Mouse (Mus musculus) neural tube, embryonic 14.5 days (tissue): ENCODE measurements around the gene Vamp8. TPM values are rescaled to one million over a fixed set of nuclear protein-coding genes. Genes with fewer than 3 reads are reported as not detected.

Source experiments
- ATAC-seq: fragments of 200-750 bp; cut with Nextera tagmentation; 2 replicates; pipeline ENCODE4 v1.8.0; 2017; ENCODE audit warnings: low read depth, mild to moderate bottlenecking, moderate TSS enrichment, moderate library complexity
- H3K27ac ChIP-seq: fragments of 300-500 bp; sonication (generic); 2 replicates; pipeline ENCODE4 v1.5.1; 2014; ENCODE audit warnings: low read depth, mild to moderate bottlenecking, control low read depth, low read length, moderate library complexity, mixed read lengths
- H3K27me3 ChIP-seq: fragments of 300-500 bp; sonication (generic); 2 replicates; pipeline ENCODE4 v1.6.1; 2014; ENCODE audit warnings: low read length; ENCODE audit not compliant: control insufficient read depth, insufficient read depth
- H3K36me3 ChIP-seq: fragments of 300-500 bp; sonication (generic); 2 replicates; pipeline ENCODE4 v1.6.1; 2014; ENCODE audit warnings: low read length, mixed read lengths; ENCODE audit not compliant: control insufficient read depth, insufficient read depth
- H3K4me1 ChIP-seq: fragments of 300-500 bp; sonication (generic); 2 replicates; pipeline ENCODE4 v1.6.1; 2014; ENCODE audit warnings: low read length; ENCODE audit not compliant: control insufficient read depth, insufficient read depth
- H3K4me2 ChIP-seq: fragments of 300-500 bp; sonication (generic); 2 replicates; pipeline ENCODE4 v1.6.1; 2014; ENCODE audit warnings: mild to moderate bottlenecking, low read depth, low read length, control low read depth
- H3K4me3 ChIP-seq: fragments of 300-500 bp; sonication (generic); 2 replicates; pipeline ENCODE4 v1.5.1; 2014; ENCODE audit warnings: low read depth, low read length, control low read depth, mixed read lengths
- H3K9ac ChIP-seq: fragments of 300-500 bp; sonication (generic); replicated peaks from 2 replicates; pipeline ENCODE4 v1.6.1; 2014; ENCODE audit warnings: low read depth, mild to moderate bottlenecking, control low read depth, low read length, mixed read lengths
- H3K9me3 ChIP-seq: fragments of 300-500 bp; sonication (generic); 2 replicates; pipeline ENCODE4 v1.6.1; 2016; ENCODE audit warnings: low read length; ENCODE audit not compliant: control insufficient read depth
- WGBS: fragments of 180-500 bp; shearing (Covaris S2); extraction: QIAGEN DNeasy Blood & Tissue Kit; methylation state at CpG from one replicate; pipeline ENCODE4 v1.1.7; 2014; 5-methylcytosine and 5-hydroxymethylcytosine counted together
- polyA plus RNA-seq: library from polyadenylated mRNA; unstranded; fragments of >200 nt; fragmentation: Nextera tagmentation; extraction: Ambion mirVana; gene quantifications from 2 replicates; pipeline ENCODE4 v1.2.1, GENCODE M21; 2014

The Vamp8 gene
- polyA plus RNA-seq, 1 experiment from 2014 or later, result 7.9 TPM

DNA sequence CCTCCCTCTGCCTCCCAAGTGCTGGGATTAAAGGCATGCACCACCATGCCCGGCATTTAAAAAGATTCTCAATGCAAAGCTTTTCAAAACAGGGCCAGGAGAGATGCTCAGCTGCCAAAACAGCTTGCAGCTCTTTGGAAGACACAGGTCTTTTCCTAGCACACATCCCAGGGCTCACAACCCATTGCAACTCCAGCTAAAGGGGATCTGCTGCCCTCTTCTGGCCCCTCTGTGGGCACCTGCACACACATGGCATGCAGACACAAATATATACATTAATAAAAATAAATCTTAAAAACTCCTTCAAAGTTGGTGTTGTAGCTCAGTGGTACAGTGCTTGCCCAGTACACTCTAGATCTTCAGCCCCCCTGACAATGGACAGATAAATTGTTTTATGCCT lies 19.5 kb upstream of the Vamp8 start:
- WGBS, result 32% methylated on average over 1 of the region's 1 CpGs
- Histone ChIP-seq H3K4me2 (no peak overlapping the region), H3K4me1 (peaks cover 5% of the 10 kb centered on the region), H3K9me3 (no peaks in the 10 kb centered on the region), H3K36me3 (no peaks in the 10 kb centered on the region), H3K4me3 (no peak overlapping the region), H3K27me3 (no peaks in the 10 kb centered on the region), H3K9ac (no peak overlapping the region), H3K27ac (no peak overlapping the region)
- no peak for ATAC-seq

GRCm38 (mm10) chr6:72409567-72409966 lies 19.1 kb upstream of the Vamp8 start:
- no peaks in the 10 kb centered on the region for H3K9me3 ChIP-seq
- H3K9ac ChIP-seq, result no peak overlapping the region
- H3K36me3 ChIP-seq, result no peaks in the 10 kb centered on the region
- no peak overlapping the region for H3K4me2 ChIP-seq
- H3K4me1 ChIP-seq, result peaks cover under 1% of the 10 kb centered on the region
- no peak overlapping the region for H3K27ac ChIP-seq
- H3K27me3 ChIP-seq, result no peaks in the 10 kb centered on the region
- WGBS, result 16% methylated on average over 3 of the region's 3 CpGs
- H3K4me3 ChIP-seq, result no peak overlapping the region
- no peak for ATAC-seq

- no peaks in the 10 kb centered on the region for H3K36me3 ChIP-seq
- H3K4me3 ChIP-seq, result no peak overlapping the region
- H3K27ac ChIP-seq, result no peak overlapping the region
- no peaks in the 10 kb centered on the region for H3K4me1 ChIP-seq
- peak; percentile 70; the same call in 1 of the 2 replicates for ATAC-seq
- H3K27me3 ChIP-seq, result no peaks in the 10 kb centered on the region
- no peaks in the 10 kb centered on the region for H3K9me3 ChIP-seq
- no peak overlapping the region for H3K9ac ChIP-seq
- no peak overlapping the region for H3K4me2 ChIP-seq
- WGBS, result 6% methylated on average over 5 of the region's 5 CpGs
Observed at GRCm38 (mm10) chr6:72407119-72407518, 16.6 kb upstream of the Vamp8 start.

DNA sequence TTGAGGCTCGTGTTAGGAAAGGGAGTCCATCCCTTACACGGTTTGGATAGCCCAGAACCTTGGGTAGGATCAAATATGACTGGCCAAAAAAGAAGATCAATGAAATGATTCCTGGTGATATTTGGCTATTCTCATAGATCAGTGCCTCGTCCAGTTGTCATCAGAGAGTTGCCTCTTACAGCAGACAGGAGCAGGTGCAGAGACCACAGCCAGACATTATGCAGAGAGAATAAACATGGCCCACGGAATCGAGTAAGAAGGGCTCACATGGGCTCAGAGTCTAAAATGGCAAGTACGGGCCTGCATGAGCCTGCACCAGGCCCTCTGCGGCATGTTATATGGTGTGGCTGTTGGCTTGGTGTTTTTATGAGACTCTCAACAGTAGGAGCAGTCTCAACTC lies 14.9 kb upstream of the Vamp8 start:
- 87% methylated on average over 7 of the region's 7 CpGs for WGBS
- Histone ChIP-seq H3K9ac (no peak overlapping the region), H3K4me2 (no peak overlapping the region), H3K27me3 (no peaks in the 10 kb centered on the region), H3K27ac (no peak overlapping the region), H3K4me3 (no peak overlapping the region), H3K9me3 (no peaks in the 10 kb centered on the region), H3K36me3 (no peaks in the 10 kb centered on the region), H3K4me1 (no peaks in the 10 kb centered on the region)
- no peak for ATAC-seq

- H3K4me2 ChIP-seq, result no peak overlapping the region
- no peaks in the 10 kb centered on the region for H3K4me1 ChIP-seq
- H3K9ac ChIP-seq, result no peak overlapping the region
- H3K9me3 ChIP-seq, result no peaks in the 10 kb centered on the region
- no peaks in the 10 kb centered on the region for H3K27me3 ChIP-seq
- H3K36me3 ChIP-seq, result no peaks in the 10 kb centered on the region
- H3K4me3 ChIP-seq, result no peak overlapping the region
- WGBS, result 17% methylated on average over 7 of the region's 7 CpGs
- no peak for ATAC-seq
- H3K27ac ChIP-seq, result no peak overlapping the region
Observed at GRCm38 (mm10) chr6:72401875-72402274, 11.4 kb upstream of the Vamp8 start.

DNA sequence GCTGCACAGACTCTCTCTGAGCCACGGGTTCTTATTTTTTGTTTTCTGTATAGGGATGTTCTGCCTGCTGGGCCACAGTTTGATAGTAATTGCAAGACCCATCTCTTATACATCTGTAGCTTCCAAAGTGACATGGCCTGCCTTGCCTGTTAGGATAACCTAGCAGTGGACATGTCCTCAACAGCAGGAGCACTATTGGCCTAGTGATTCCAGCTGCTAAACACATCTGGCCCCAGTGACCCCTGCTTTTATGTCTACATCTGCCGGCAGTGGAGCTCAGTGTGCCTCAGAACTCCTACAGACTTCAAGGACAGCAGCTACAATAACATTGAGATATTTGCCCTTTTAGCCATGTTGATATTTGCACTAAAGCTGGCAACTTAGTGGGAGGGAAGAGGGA lies 9.5 kb upstream of the Vamp8 start:
- Histone ChIP-seq H3K36me3 (no peaks in the 10 kb centered on the region), H3K9ac (no peak overlapping the region), H3K9me3 (no peaks in the 10 kb centered on the region), H3K27ac (no peak overlapping the region), H3K4me2 (no peak overlapping the region), H3K4me1 (no peaks in the 10 kb centered on the region), H3K4me3 (no peak overlapping the region), H3K27me3 (no peaks in the 10 kb centered on the region)
- WGBS, result 51% methylated on average over 2 of the region's 2 CpGs
- no peak for ATAC-seq

DNA sequence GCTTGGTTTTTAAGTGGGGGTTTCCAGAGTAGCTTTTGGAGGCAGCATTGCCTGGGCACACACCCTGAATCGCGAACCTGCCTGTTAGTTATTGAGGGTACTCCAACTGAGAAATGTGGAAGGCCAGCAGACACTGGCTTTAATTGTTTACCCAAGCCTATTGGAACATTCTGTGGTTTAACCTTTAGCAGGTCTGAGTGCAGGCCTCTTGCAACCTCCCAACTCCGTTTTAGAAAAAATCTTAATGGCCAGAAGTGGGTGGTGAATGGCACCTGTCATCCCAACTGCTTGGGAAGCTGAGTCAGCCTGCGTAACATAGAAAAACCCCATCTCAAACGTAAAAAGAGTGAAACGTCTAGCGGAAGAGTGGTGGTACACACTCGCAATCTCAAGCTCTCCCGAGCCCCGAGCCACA lies 6.3 kb upstream of the Vamp8 start:
- no peak overlapping the region for H3K4me3 ChIP-seq
- no peaks in the 10 kb centered on the region for H3K36me3 ChIP-seq
- no peaks in the 10 kb centered on the region for H3K4me1 ChIP-seq
- ATAC-seq, result no peak
- no peaks in the 10 kb centered on the region for H3K27me3 ChIP-seq
- H3K9ac ChIP-seq, result no peak overlapping the region
- H3K4me2 ChIP-seq, result no peak overlapping the region
- 81% methylated on average over 10 of the region's 10 CpGs for WGBS
- H3K9me3 ChIP-seq, result no peaks in the 10 kb centered on the region
- no peak overlapping the region for H3K27ac ChIP-seq

DNA sequence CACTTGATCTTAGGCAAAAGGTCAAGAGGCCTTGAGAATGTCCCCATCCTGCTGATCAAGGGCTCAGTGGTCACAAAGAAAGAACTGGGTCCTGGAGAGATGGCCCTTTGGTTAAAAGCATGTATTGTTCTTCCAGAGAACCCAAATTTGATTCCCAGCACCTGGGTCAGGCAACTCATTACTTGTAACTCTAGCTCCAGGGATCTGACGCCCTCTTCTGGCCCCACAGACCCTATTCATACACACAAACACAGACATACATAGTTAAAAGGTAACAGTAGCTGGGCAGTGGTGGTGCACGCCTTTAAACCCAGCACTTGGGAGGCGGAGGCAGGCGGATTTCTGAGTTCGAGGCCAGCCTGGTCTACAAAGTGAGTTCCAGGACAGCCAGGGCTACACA lies 1.8 kb upstream of the Vamp8 start:
- Histone ChIP-seq H3K4me2 (no peak overlapping the region), H3K4me1 (0 out of 2 replicates have a peak, but pooled peaks cover 3% of the 10 kb centered on the region), H3K27ac (no peak overlapping the region), H3K36me3 (no peaks in the 10 kb centered on the region), H3K9ac (no peak overlapping the region), H3K4me3 (no peak overlapping the region), H3K9me3 (no peaks in the 10 kb centered on the region), H3K27me3 (peaks cover 3% of the 10 kb centered on the region; the same call in 1 of the 2 replicates)
- ATAC-seq, result no peak
- WGBS, result 96% methylated on average over 5 of the region's 5 CpGs

DNA sequence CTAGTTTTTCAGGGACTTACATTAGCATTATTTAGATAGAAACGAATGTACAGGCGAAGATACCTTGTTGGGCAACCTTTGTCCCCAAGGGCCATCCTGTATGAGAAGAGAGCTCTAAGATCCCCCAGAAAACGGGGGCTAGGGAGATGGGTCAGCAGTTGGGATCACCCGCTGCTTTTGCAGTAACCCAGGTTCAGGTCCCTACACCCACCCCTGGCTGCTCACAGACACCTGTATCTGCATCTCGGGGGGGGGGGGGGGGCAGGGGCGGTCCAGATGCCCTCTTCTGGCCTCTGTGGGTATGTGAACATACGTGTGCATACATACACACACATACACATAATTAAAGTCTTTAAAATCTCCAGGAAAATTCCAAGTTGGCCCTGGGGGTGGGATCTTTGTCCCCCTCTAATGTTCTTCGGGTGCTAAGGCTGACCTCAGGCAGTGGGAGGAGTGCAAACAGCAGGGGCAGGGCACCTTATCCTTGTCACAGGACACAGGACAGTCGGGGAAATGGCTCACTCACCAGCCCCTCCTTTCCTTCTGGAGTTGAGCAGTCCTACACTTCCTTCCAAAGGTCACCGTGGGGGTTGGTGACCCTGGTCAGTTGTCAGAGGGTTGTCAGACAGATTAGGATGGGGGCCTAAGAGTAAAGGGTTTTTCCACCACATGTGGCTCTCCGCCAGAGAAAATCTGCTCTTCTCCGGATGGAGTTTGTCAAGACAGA lies 455 bp upstream of the Vamp8 start:
- H3K4me3 ChIP-seq, result no peak overlapping the region; the same call in 1 of the 2 replicates
- 25% methylated on average over 12 of the region's 12 CpGs for WGBS
- peak; percentile 31; the same call in 1 of the 2 replicates for ATAC-seq
- H3K4me2 ChIP-seq, result peak overlapping the region; percentile 46; the same call in 1 of the 2 replicates
- no peak overlapping the region for H3K27ac ChIP-seq
- peaks cover 3% of the 10 kb centered on the region; the same call in 1 of the 2 replicates for H3K27me3 ChIP-seq
- H3K9me3 ChIP-seq, result no peaks in the 10 kb centered on the region
- H3K36me3 ChIP-seq, result no peaks in the 10 kb centered on the region
- 0 out of 2 replicates have a peak, but pooled peaks cover 3% of the 10 kb centered on the region for H3K4me1 ChIP-seq
- no peak overlapping the region for H3K9ac ChIP-seq
